Mouse (Mus musculus) frontal cortex, adult 2 months (tissue): ENCODE data around the gene Col4a1. TPM values are rescaled to one million over a fixed set of nuclear protein-coding genes. Genes with fewer than 3 reads are reported as not detected.

Source experiments
- polyA plus RNA-seq: library from polyadenylated mRNA; depleted of rRNA; stranded (reverse); fragments of >200 nt; gene quantifications from 2 replicates; pipeline ENCODE4 v1.2.3, GENCODE M21; 2012; rRNA removed

Gene Col4a1
- polyA plus RNA-seq, 1 experiment = 43.2 TPM

Other genes starting within 250 kb of the Col4a1 start
- gene Col4a2, start within 50 bp of the Col4a1 start, polyA plus RNA-seq = 34.3 and 39.7 TPM in 2 replicates
- 2.0 TPM in 2 replicates for gene Rab20, start 165.9 kb upstream of the Col4a1 start, polyA plus RNA-seq
- gene Naxd, start 184.7 kb upstream of the Col4a1 start, polyA plus RNA-seq = 107 and 109 TPM in 2 replicates
- gene Cars2, start 238.0 kb upstream of the Col4a1 start, polyA plus RNA-seq = 34.9 and 35.9 TPM in 2 replicates
- 49.8 and 50.4 TPM in 2 replicates for gene Ing1, start 242.7 kb upstream of the Col4a1 start, polyA plus RNA-seq